Mouse (Mus musculus) neural tube, embryonic 14.5 days (tissue): ENCODE results near the gene Celf2. TPM values are rescaled to one million over a fixed set of nuclear protein-coding genes. Genes with fewer than 3 reads are reported as not detected.
A peak's percentile ranks its signal among the peaks of the same experiment; 100 is the strongest.

Experiments used
- ATAC-seq: fragments of 200-750 bp; cut with Nextera tagmentation; 2 replicates; pipeline ENCODE4 v1.8.0; 2017; ENCODE audit warnings: low read depth, mild to moderate bottlenecking, moderate TSS enrichment, moderate library complexity
- H3K27ac ChIP-seq: fragments of 300-500 bp; sonication (generic); 2 replicates; pipeline ENCODE4 v1.5.1; 2014; ENCODE audit warnings: low read depth, mild to moderate bottlenecking, control low read depth, low read length, moderate library complexity, mixed read lengths
- H3K27me3 ChIP-seq: fragments of 300-500 bp; sonication (generic); 2 replicates; pipeline ENCODE4 v1.6.1; 2014; ENCODE audit warnings: low read length; ENCODE audit not compliant: control insufficient read depth, insufficient read depth
- H3K36me3 ChIP-seq: fragments of 300-500 bp; sonication (generic); 2 replicates; pipeline ENCODE4 v1.6.1; 2014; ENCODE audit warnings: low read length, mixed read lengths; ENCODE audit not compliant: control insufficient read depth, insufficient read depth
- H3K4me1 ChIP-seq: fragments of 300-500 bp; sonication (generic); 2 replicates; pipeline ENCODE4 v1.6.1; 2014; ENCODE audit warnings: low read length; ENCODE audit not compliant: control insufficient read depth, insufficient read depth
- H3K4me2 ChIP-seq: fragments of 300-500 bp; sonication (generic); 2 replicates; pipeline ENCODE4 v1.6.1; 2014; ENCODE audit warnings: mild to moderate bottlenecking, low read depth, low read length, control low read depth
- H3K4me3 ChIP-seq: fragments of 300-500 bp; sonication (generic); 2 replicates; pipeline ENCODE4 v1.5.1; 2014; ENCODE audit warnings: low read depth, low read length, control low read depth, mixed read lengths
- H3K9ac ChIP-seq: fragments of 300-500 bp; sonication (generic); replicated peaks from 2 replicates; pipeline ENCODE4 v1.6.1; 2014; ENCODE audit warnings: low read depth, mild to moderate bottlenecking, control low read depth, low read length, mixed read lengths
- H3K9me3 ChIP-seq: fragments of 300-500 bp; sonication (generic); 2 replicates; pipeline ENCODE4 v1.6.1; 2016; ENCODE audit warnings: low read length; ENCODE audit not compliant: control insufficient read depth
- WGBS: fragments of 180-500 bp; shearing (Covaris S2); extraction: QIAGEN DNeasy Blood & Tissue Kit; methylation state at CpG from one replicate; pipeline ENCODE4 v1.1.7; 2014; 5-methylcytosine and 5-hydroxymethylcytosine counted together
- polyA plus RNA-seq: library from polyadenylated mRNA; unstranded; fragments of >200 nt; fragmentation: Nextera tagmentation; extraction: Ambion mirVana; gene quantifications from 2 replicates; pipeline ENCODE4 v1.2.1, GENCODE M21; 2014

Gene Celf2
- polyA plus RNA-seq, 1 experiment from 2014 or later: 161 TPM

DNA sequence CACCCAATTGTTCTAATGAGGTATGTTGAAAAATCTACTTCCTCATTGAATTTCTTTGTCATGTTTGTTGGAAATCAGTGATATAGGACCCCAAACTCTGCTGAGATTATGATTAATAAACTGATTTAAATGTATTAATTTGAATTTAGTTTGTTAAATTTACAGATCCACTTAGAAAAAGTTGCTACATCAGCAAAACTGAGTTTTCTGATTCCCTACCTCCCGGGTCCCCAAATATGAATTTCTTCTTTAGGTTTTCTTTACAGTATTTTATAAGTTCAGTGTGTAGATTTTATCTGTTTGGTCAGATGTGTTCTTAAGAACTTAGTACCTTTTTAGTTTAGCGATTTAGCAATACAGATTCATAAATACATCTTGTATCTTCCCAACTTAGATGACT lies 533.1 kb downstream of the Celf2 start:
- Histone ChIP-seq H3K9me3 (no peaks in the 10 kb centered on the region), H3K4me3 (no peak overlapping the region), H3K36me3 (no peaks in the 10 kb centered on the region), H3K4me1 (no peaks in the 10 kb centered on the region), H3K4me2 (no peak overlapping the region), H3K9ac (no peak overlapping the region), H3K27me3 (no peaks in the 10 kb centered on the region), H3K27ac (no peak overlapping the region)
- WGBS: 92% methylated on average over 2 of the region's 2 CpGs
- ATAC-seq: no peak

DNA sequence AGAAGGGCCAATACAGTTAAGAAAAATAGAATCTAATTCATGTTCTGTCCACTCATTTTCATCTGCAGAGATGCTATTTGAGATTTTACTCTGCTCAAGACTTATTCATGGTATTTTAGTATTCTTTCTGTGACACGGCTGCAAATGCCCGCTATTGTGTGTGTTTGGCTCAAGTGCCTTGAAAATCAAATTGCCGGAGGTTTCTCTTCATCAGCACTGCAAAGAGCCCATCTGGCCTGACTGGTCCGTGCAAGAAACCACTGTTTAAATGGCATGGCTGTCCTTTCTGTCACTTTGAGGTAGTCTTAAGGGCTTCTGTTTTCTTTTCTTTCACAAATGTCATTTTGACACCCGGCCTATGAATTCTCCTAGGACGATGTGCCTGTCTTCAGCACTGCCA lies 540.1 kb downstream of the Celf2 start:
- Histone ChIP-seq H3K27me3 (no peaks in the 10 kb centered on the region), H3K27ac (no peak overlapping the region), H3K4me1 (no peaks in the 10 kb centered on the region), H3K4me2 (no peak overlapping the region), H3K9ac (no peak overlapping the region), H3K36me3 (no peaks in the 10 kb centered on the region), H3K9me3 (no peaks in the 10 kb centered on the region), H3K4me3 (no peak overlapping the region)
- 75% methylated on average over 6 of the region's 6 CpGs for WGBS
- no peak for ATAC-seq

DNA sequence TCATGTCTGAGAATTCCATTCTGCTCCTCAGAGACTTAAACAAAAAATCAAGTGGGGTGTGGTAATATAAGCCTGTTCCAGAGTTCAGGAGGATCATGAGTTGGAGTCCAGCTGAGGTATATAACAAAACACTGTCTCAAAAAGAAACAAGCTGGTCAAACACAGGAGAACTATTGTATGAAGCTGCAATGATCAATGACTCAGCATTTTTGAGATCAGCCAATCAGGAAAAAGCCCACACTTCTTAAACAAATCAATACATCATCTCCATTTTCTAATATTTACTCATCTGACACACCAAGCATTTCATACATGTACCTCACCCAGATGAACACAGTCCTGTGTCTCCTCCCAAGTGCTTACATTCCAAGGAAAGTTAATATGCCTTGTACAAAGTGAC lies 544.1 kb downstream of the Celf2 start:
- no peak overlapping the region for H3K27ac ChIP-seq
- H3K4me3 ChIP-seq: no peak overlapping the region
- no peaks in the 10 kb centered on the region for H3K9me3 ChIP-seq
- no peak overlapping the region for H3K4me2 ChIP-seq
- H3K9ac ChIP-seq: no peak overlapping the region
- H3K27me3 ChIP-seq: no peaks in the 10 kb centered on the region
- no peaks in the 10 kb centered on the region for H3K4me1 ChIP-seq
- ATAC-seq: no peak
- H3K36me3 ChIP-seq: no peaks in the 10 kb centered on the region

DNA sequence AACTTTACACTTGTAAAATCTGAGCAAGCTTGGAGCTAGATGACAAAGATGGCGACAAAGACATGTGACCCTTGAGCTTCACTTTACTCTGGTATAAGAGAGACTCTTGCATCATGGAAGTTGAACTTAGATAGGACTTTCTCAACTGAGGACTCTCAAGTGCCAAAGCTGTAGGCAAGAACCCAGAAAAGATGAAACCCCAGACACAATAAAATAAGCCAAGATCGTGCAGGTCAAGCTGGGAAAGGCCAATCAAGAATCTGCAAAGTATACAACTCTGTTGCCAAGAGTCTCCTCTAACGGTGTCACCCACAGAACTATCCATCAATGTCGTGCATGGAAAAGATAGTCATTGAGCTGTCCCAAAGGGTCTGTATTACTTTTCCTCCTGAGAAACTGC lies 558.7 kb downstream of the Celf2 start:
- no peaks in the 10 kb centered on the region for H3K4me1 ChIP-seq
- no peak for ATAC-seq
- 71% methylated on average over 4 of the region's 4 CpGs for WGBS
- H3K36me3 ChIP-seq: no peaks in the 10 kb centered on the region
- no peak overlapping the region for H3K4me3 ChIP-seq
- no peaks in the 10 kb centered on the region for H3K27me3 ChIP-seq
- H3K4me2 ChIP-seq: no peak overlapping the region
- H3K27ac ChIP-seq: no peak overlapping the region
- no peaks in the 10 kb centered on the region for H3K9me3 ChIP-seq
- H3K9ac ChIP-seq: no peak overlapping the region

DNA sequence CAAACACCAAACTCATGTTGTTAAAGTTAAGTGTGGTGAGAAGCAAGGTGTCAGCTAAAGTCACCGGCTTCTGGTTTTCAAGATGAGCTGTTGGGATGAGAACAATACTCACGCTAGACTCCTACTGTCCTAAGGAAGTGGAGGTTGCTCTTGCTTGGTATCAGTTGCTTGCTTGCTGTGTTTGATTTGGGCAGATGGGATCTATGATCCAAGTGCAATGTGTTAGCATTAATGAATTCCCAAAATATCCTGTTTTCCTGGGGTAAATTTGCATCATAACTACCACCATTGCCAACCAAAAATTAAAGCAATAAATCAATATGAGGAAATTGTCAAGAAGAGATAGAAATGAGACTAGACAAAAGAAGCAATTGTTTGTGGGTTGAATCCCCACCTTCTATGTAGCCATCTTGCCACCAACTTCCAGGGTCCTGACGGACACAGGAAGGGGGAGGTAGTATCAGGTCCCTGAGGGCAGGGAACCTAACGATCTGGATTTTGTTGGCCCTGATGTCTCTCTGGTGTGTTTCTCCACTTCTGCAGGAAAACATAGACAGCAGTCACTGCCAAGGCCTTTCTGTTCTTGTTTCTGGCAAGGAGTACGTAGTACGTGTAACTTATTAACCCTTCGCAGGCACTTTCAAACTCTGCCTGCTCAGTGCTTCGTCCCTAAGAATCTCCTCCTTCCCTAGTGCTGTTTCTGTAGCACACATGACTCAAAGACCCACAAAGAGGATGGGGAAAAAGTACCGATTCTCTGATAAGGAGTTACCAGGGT lies 563.5 kb downstream of the Celf2 start:
- 80% methylated on average over 9 of the region's 9 CpGs for WGBS
- Histone ChIP-seq H3K27ac (no peak overlapping the region), H3K36me3 (no peaks in the 10 kb centered on the region)

DNA sequence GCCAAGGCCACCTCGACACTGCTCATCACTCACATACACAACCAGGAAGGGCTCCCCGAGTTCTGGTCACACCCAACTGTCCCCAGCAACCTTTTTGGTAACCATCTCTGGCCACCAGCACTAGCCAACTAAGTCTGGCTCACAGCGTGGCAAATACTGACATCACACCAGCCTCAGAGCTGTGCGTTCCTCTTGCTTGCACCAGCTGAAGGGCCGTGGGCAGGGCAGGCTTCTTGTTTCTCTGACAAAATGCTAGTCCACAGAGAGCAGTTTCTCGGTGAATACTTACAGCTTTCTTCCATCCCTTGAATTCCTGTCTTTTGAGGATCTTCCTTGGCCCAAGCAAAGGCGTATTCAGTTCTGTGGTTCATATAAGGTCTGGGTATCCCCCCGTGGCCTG lies 565.7 kb downstream of the Celf2 start:
- Histone ChIP-seq H3K27ac (no peak overlapping the region), H3K9ac (no peak overlapping the region), H3K4me2 (no peak overlapping the region), H3K27me3 (no peaks in the 10 kb centered on the region), H3K9me3 (no peaks in the 10 kb centered on the region; the same call in 1 of the 2 replicates), H3K4me3 (no peak overlapping the region), H3K36me3 (no peaks in the 10 kb centered on the region), H3K4me1 (0 out of 2 replicates have a peak, but pooled peaks cover 9% of the 10 kb centered on the region)
- 81% methylated on average over 8 of the region's 8 CpGs for WGBS
- ATAC-seq: peak; percentile 55; the same call in 1 of the 2 replicates

More for the DNA sequence above, 563.5 kb downstream of the Celf2 start:
- Histone ChIP-seq H3K4me3 (no peak overlapping the region), H3K9me3 (no peaks in the 10 kb centered on the region; the same call in 1 of the 2 replicates), H3K4me1 (0 out of 2 replicates have a peak, but pooled peaks cover 9% of the 10 kb centered on the region), H3K27me3 (no peaks in the 10 kb centered on the region), H3K4me2 (no peak overlapping the region), H3K9ac (no peak overlapping the region)
- no peak for ATAC-seq

DNA sequence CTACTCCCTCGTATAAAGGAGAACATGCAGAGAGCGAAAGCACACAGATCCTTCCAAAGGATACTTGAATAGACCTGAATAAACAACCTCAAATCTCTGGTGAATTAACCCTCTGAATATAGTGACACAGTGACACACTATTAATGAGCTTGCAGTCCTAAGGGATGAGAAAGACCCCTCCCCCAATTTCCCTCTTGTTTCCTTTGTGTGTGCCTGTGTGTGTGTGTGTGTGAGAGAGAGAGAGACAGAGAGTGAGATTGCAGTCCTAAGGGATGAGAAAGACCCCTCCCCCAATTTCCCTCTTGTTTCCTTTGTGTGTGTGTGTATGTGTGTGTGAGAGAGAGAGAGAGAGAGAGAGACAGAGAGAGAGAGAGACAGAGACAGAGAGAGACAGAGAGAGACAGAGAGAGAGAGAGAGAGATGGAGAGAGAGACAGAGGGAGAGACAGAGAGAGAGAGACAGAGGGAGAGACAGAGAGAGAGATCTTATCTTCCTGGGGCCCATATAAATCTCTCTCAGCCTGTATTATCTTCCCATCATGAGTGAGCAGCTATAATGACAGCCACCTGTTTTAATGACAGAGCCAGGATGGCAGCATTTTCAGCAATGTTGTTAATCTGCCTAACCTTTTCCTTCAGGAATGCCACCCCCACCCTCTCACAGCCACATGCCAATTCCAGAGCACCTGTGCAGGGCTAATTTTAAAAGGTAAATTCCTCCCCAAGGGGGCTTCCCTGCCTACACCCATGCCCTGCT lies 566.5 kb downstream of the Celf2 start:
- 37% methylated on average over 2 of the region's 2 CpGs for WGBS
- peak; percentile 65; the same call in 1 of the 2 replicates for ATAC-seq
- Histone ChIP-seq H3K27ac (no peak overlapping the region), H3K36me3 (no peaks in the 10 kb centered on the region), H3K9ac (no peak overlapping the region), H3K27me3 (no peaks in the 10 kb centered on the region), H3K4me3 (no peak overlapping the region), H3K9me3 (no peaks in the 10 kb centered on the region; the same call in 1 of the 2 replicates), H3K4me1 (0 out of 2 replicates have a peak, but pooled peaks cover 9% of the 10 kb centered on the region), H3K4me2 (no peak overlapping the region)

DNA sequence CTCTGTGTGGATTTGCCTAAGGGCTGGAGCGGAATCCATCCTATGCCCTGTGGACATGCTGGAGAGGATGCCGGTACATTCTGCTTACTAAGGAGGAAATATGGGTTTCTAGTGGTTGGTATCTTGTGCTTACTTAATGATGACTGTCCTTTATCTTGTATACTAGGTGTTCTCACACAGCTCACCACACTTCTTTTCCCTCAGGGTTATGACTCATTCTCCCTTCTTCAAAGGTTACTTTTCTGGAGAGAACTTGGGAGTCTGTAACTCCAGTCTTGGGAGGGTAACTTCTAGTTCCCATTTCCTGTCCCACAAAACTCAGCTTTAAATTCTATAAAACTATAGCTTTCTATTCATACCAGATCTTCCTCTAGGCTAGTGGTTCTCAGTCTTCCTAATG lies 570.2 kb downstream of the Celf2 start:
- H3K9me3 ChIP-seq: no peaks in the 10 kb centered on the region; the same call in 1 of the 2 replicates
- H3K9ac ChIP-seq: no peak overlapping the region
- no peak overlapping the region for H3K4me2 ChIP-seq
- H3K27ac ChIP-seq: no peak overlapping the region
- H3K4me3 ChIP-seq: no peak overlapping the region
- H3K4me1 ChIP-seq: 0 out of 2 replicates have a peak, but pooled peaks cover 9% of the 10 kb centered on the region
- H3K36me3 ChIP-seq: no peaks in the 10 kb centered on the region
- H3K27me3 ChIP-seq: no peaks in the 10 kb centered on the region
- ATAC-seq: no peak
- WGBS: 94% methylated on average over 2 of the region's 2 CpGs

DNA sequence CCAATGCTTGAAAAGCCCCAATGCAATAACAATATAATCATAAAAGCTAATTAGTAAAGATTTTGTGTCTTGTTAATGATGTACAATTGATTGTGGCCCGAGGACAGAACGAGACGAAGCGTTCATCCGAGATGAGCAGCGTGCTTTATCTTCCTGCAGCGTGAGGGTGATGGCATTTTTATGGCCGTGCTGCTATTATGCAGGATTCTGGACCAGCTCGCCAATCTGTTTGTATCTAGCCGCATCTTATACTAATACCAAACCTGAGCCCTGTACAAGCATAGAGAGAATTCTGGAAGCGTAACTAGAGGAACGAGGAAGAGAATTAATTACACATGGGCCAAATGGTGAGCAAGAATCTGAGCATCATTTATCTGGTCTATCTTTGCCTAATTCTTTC lies 576.2 kb downstream of the Celf2 start:
- ATAC-seq: peak; percentile 66; the same call in 1 of the 2 replicates
- H3K27me3 ChIP-seq: no peaks in the 10 kb centered on the region
- WGBS: 16% methylated on average over 12 of the region's 12 CpGs
- H3K36me3 ChIP-seq: no peaks in the 10 kb centered on the region
- H3K4me2 ChIP-seq: no peak overlapping the region
- no peaks in the 10 kb centered on the region for H3K4me1 ChIP-seq
- H3K9ac ChIP-seq: no peak overlapping the region
- no peaks in the 10 kb centered on the region for H3K9me3 ChIP-seq
- H3K4me3 ChIP-seq: no peak overlapping the region
- no peak overlapping the region for H3K27ac ChIP-seq
